Mouse (Mus musculus) thymus, adult 2 months (tissue): ENCODE results near the gene Rbp7. TPM values are rescaled to one million over a fixed set of nuclear protein-coding genes. Genes with fewer than 3 reads are reported as not detected.

Source experiments
- DNase-seq: peaks from one replicate; pipeline ENCODE4 v3.0.0; 2021
- H3K27ac ChIP-seq: fragments of 200-500 bp; 2 replicates; pipeline ENCODE4 v1.5.1; 2012; ENCODE audit warnings: low read length, control low read depth; ENCODE audit not compliant: control insufficient read depth, insufficient read depth
- H3K27me3 ChIP-seq: fragments of 200-500 bp; 2 replicates; pipeline ENCODE4 v1.6.1; 2012; ENCODE audit warnings: mild to moderate bottlenecking, low read length, moderate library complexity, mixed read lengths; ENCODE audit not compliant: control insufficient read depth, insufficient read depth
- H3K36me3 ChIP-seq: fragments of 200-500 bp; 2 replicates; pipeline ENCODE4 v1.6.1; 2012; ENCODE audit warnings: mild to moderate bottlenecking, low read length, moderate library complexity; ENCODE audit not compliant: control insufficient read depth, insufficient read depth
- H3K4me1 ChIP-seq: fragments of 200-500 bp; replicated peaks from 2 replicates; pipeline ENCODE4 v1.6.1; 2012; ENCODE audit warnings: low read length; ENCODE audit not compliant: control insufficient read depth, insufficient read depth
- H3K4me3 ChIP-seq: fragments of 200-500 bp; 2 replicates; pipeline ENCODE4 v1.5.1; 2012; ENCODE audit warnings: mild to moderate bottlenecking, low read length, control low read depth, moderate library complexity; ENCODE audit not compliant: control insufficient read depth, insufficient read depth
- CTCF ChIP-seq: fragments of 200-500 bp; IDR thresholded peaks from 2 replicates; pipeline ENCODE4 v1.5.1; 2012; ENCODE audit warnings: mild to moderate bottlenecking, control low read depth, low read length, moderate library complexity, borderline replicate concordance; ENCODE audit not compliant: control insufficient read depth, poor library complexity, insufficient read depth; ENCODE audit errors: extremely low read depth
- POLR2A ChIP-seq: fragments of 200-500 bp; IDR thresholded peaks from 2 replicates; pipeline ENCODE4 v1.6.1; 2012; ENCODE audit warnings: mild to moderate bottlenecking, low read length, control low read depth, moderate library complexity; ENCODE audit not compliant: control insufficient read depth, poor library complexity, insufficient read depth; ENCODE audit errors: extremely low read depth
- WGBS: fragments of 180-500 bp; shearing (Covaris S2); methylation state at CpG from one replicate; pipeline ENCODE4 v1.1.7; 2018; 5-methylcytosine and 5-hydroxymethylcytosine counted together
- polyA plus RNA-seq: library from polyadenylated mRNA; depleted of rRNA; stranded (reverse); fragments of >200 nt; gene quantifications from 2 replicates; pipeline ENCODE4 v1.2.3, GENCODE M21; 2012; rRNA removed

Rbp7 gene
- polyA plus RNA-seq, result 0.59 and 1.2 TPM in 2 replicates

DNA sequence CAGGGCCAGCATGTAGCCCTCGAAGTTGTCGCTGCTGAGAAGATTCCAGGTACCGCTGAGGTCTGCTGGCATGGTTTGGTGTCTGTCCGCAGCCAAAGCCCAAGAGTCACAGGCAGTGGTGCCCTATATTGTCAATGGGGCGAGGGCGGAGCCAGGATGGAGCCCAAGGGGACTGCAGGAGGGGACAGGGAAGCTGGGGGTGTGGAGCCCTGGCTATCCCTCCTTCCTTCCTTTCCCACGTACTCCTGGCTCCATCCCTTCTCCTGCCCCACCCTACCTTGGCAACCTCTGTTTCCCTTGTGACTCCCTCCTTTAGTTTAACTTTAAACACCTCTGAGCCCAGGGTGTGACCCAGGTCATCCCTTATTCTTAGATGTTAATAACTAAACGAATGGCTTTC is at the start of gene Rbp7:
TSS of gene Rbp7 (minus strand) at position 100 of the 400 bp plus-strand sequence.
- WGBS, result 84% methylated on average over 8 of the region's 8 CpGs
- Histone ChIP-seq H3K27me3 (no peaks in the 10 kb centered on the region), H3K4me3 (no peak within 1 kb of the TSS), H3K4me1 (peaks cover 10% of the 10 kb centered on the region), H3K36me3 (no peaks in the 10 kb centered on the region), H3K27ac (no peak within 1 kb of the TSS)
- TF ChIP-seq CTCF (no peak), POLR2A (no peak)
- DNase-seq, result no peak

DNA sequence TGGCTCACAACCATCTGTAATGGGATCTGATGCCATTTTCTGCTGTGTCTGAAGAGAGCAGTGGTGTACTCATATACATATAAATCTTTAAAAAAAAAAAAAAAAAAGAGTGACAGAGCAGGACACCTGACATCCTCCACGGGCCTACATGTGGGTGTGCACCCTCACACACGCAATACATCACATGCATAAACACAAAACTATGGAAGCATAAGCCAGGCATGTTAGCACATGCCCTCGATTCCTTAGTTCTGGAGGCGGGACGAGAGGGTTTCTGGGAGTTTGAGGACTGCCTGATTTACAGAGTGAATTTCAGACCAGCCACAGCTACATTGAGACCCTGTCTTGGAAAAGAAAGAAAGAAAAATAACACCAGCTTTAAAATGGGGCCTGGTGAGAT is 49.6 kb upstream of the Rbp7 start:
- no peak for DNase-seq
- no peaks in the 10 kb centered on the region for H3K27me3 ChIP-seq
- H3K4me1 ChIP-seq, result no peaks in the 10 kb centered on the region
- TF ChIP-seq CTCF (no peak), POLR2A (no peak)
- WGBS, result 92% methylated on average over 5 of the region's 5 CpGs
- H3K4me3 ChIP-seq, result no peak overlapping the region
- H3K36me3 ChIP-seq, result peaks cover 17% of the 10 kb centered on the region
- no peak overlapping the region for H3K27ac ChIP-seq

DNA sequence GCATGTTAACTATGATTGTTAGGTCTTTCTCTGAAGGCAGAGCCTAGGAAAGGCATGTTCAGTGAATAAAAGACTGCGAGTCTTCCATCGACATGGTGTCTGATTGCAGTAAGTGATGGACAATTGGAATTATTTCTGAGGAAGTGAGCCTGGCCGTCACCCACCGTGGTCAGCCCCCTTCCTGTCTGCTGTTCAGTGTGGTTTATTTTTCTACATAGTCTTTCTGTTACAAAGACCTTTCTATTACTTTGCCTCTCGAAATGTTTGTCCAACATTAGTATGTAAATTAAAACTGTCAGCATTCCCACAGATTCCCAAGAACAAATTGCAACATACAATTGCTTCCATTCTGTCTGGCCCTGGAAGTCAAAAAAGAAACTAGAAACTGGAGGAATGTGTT is 45.0 kb upstream of the Rbp7 start:
- H3K27ac ChIP-seq, result no peak overlapping the region
- no peak for TF ChIP-seq POLR2A
- no peak for TF ChIP-seq CTCF
- peaks cover 54% of the 10 kb centered on the region for H3K36me3 ChIP-seq
- 56% methylated on average over 5 of the region's 5 CpGs for WGBS
- DNase-seq, result no peak
- no peaks in the 10 kb centered on the region for H3K27me3 ChIP-seq
- no peak overlapping the region for H3K4me3 ChIP-seq
- H3K4me1 ChIP-seq, result no peaks in the 10 kb centered on the region

- Histone ChIP-seq H3K4me1 (no peaks in the 10 kb centered on the region), H3K36me3 (peaks cover 63% of the 10 kb centered on the region), H3K27ac (no peak overlapping the region), H3K4me3 (no peak overlapping the region), H3K27me3 (no peaks in the 10 kb centered on the region)
- WGBS, result 84% methylated on average over 8 of the region's 8 CpGs
- TF ChIP-seq POLR2A (no peak), CTCF (no peak)
- no peak for DNase-seq
These were observed 44.1 kb upstream of the Rbp7 start for GRCm38 (mm10) chr4:149498901-149499300.

- 60% methylated on average over 2 of the region's 2 CpGs for WGBS
- DNase-seq, result no peak
- peaks cover 74% of the 10 kb centered on the region for H3K36me3 ChIP-seq
These were observed 41.8 kb upstream of the Rbp7 start for GRCm38 (mm10) chr4:149496612-149497011.

DNA sequence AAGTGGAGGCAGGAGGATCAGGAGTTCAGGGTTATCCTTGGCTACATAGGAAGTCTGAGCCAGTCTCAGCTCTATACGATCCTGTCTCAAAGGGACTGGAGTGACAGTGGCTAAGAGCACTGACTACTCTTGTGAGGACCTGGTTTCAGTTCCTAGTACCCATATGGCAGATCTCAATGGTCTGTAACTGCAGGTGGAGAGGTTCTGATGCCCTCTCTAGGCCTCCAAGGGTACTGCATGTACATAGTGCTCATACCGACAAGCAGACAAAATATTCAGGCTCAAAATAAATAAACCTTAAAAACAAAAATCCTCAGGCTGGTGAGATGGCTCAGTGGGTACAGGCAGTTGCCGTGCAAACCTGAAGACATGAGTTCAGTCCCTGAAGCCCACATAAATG is 36.4 kb upstream of the Rbp7 start:
- TF ChIP-seq CTCF (no peak), POLR2A (no peak)
- over 99% methylated on average over 3 of the region's 3 CpGs for WGBS
- Histone ChIP-seq H3K4me1 (no peaks in the 10 kb centered on the region), H3K36me3 (peaks cover 69% of the 10 kb centered on the region), H3K27ac (no peak overlapping the region), H3K27me3 (no peaks in the 10 kb centered on the region), H3K4me3 (no peak overlapping the region)
- no peak for DNase-seq

More at GRCm38 (mm10) chr4:149496612-149497011, 41.8 kb upstream of the Rbp7 start:
- no peaks in the 10 kb centered on the region for H3K4me1 ChIP-seq
- H3K4me3 ChIP-seq, result no peak overlapping the region
- H3K27ac ChIP-seq, result no peak overlapping the region
- TF ChIP-seq CTCF, result no peak
- TF ChIP-seq POLR2A, result no peak
- no peaks in the 10 kb centered on the region for H3K27me3 ChIP-seq
